Mouse (Mus musculus): Measurements from ENCODE around the gene Dnaja3. TPM values are rescaled to one million over a fixed set of nuclear protein-coding genes. Genes with fewer than 3 reads are reported as not detected.

The Dnaja3 gene
- polyA plus RNA-seq, 1 experiment, result 69.5 TPM

DNA sequence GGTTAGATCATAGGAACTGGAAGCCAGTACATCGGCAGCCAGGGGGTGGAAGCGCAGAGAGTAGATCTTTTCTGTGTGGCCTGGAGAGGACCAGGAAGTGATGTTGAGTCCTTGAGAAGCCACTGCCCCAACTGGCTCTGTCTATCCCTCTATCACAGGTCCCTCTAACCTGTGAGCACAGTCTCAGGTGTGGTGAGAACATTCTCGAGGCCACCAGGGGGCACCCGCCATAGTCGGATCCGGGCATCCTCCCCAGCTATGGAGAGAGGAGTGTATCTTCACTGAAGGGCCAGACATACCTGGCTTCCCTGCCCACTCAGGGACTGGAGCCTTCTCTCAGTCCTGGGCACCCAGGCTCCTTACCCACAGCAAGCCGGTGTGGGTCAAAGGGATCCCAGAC lies 7.7 kb upstream of the Dnaja3 start:
- H3K36me3 ChIP-seq (ENCODE audit: control insufficient read depth, insufficient read depth), result peaks cover 4% of the 10 kb centered on the region
- no peak for TF ChIP-seq POLR2A (IDR thresholded peaks at IDR 0.05; ENCODE audit: insufficient read length, low read depth)
- TF ChIP-seq POLR2AphosphoS2 (IDR thresholded peaks at IDR 0.05; ENCODE audit: insufficient read length, low read depth), result no peak
- TF ChIP-seq CEBPB (IDR thresholded peaks at IDR 0.05; ENCODE audit: insufficient read depth, poor library complexity, severe bottlenecking), result no peak
- TF ChIP-seq REST (IDR thresholded peaks at IDR 0.05; ENCODE audit: insufficient read depth, insufficient read length), result no peak
- no peak for TF ChIP-seq USF1 (IDR thresholded peaks at IDR 0.05; ENCODE audit: low read depth)
- no peak for TF ChIP-seq MAX (IDR thresholded peaks at IDR 0.05; ENCODE audit: low read depth)
- TF ChIP-seq TCF12 (IDR thresholded peaks at IDR 0.05; ENCODE audit: insufficient read depth, poor library complexity, severe bottlenecking), result no peak
- no peak for TF ChIP-seq SRF (IDR thresholded peaks at IDR 0.05; ENCODE audit: control insufficient read depth, insufficient read length, low read depth)
- no peak for TF ChIP-seq MYOD1 (IDR thresholded peaks at IDR 0.05; ENCODE audit: control insufficient read depth in 1 of 3, insufficient read length in 2 of 3, low read depth in 2 of 3)
- no peak for TF ChIP-seq MYOG (IDR thresholded peaks at IDR 0.05; ENCODE audit: control insufficient read depth in 1 of 3, insufficient read depth in 1 of 3, insufficient read length in 2 of 3, low read depth in 2 of 3)
- TF ChIP-seq E2F4 (IDR thresholded peaks at IDR 0.05; ENCODE audit: insufficient read depth), result no peak
- TF ChIP-seq TCF3 (IDR thresholded peaks at IDR 0.05; ENCODE audit: insufficient read length, low read depth), result no peak
- no peaks in the 10 kb centered on the region for H3K27me3 ChIP-seq (ENCODE audit: control insufficient read depth, insufficient read depth, insufficient read length)
- no peaks in the 10 kb centered on the region for H3K79me2 ChIP-seq (ENCODE audit: control insufficient read depth, insufficient read depth)
- H3K4me3 ChIP-seq, result no peak overlapping the region
- no peak overlapping the region for H3K4me2 ChIP-seq (ENCODE audit: low read depth)
- H3ac ChIP-seq (ENCODE audit: control insufficient read depth, insufficient read length), result no peak overlapping the region

GRCm38 (mm10) chr16:4633661-4634060 lies 6.1 kb upstream of the Dnaja3 start:
- peaks cover 4% of the 10 kb centered on the region for H3K36me3 ChIP-seq (ENCODE audit: control insufficient read depth, insufficient read depth)
- no peak overlapping the region for H3K4me3 ChIP-seq
- H3ac ChIP-seq (ENCODE audit: control insufficient read depth, insufficient read length), result no peak overlapping the region
- H3K4me2 ChIP-seq (ENCODE audit: low read depth), result no peak overlapping the region
- H3K27me3 ChIP-seq (ENCODE audit: control insufficient read depth, insufficient read depth, insufficient read length), result no peaks in the 10 kb centered on the region
- TF ChIP-seq REST (IDR thresholded peaks at IDR 0.05; ENCODE audit: insufficient read depth, insufficient read length) (no peak), CEBPB (IDR thresholded peaks at IDR 0.05; ENCODE audit: insufficient read depth, poor library complexity, severe bottlenecking) (no peak), POLR2A (IDR thresholded peaks at IDR 0.05; ENCODE audit: insufficient read length, low read depth) (no peak), MYOG (IDR thresholded peaks at IDR 0.05; ENCODE audit: control insufficient read depth in 1 of 3, insufficient read depth in 1 of 3, insufficient read length in 2 of 3, low read depth in 2 of 3) (no peak), MAX (IDR thresholded peaks at IDR 0.05; ENCODE audit: low read depth) (no peak), E2F4 (IDR thresholded peaks at IDR 0.05; ENCODE audit: insufficient read depth) (no peak), USF1 (IDR thresholded peaks at IDR 0.05; ENCODE audit: low read depth) (no peak), MYOD1 (IDR thresholded peaks at IDR 0.05; ENCODE audit: control insufficient read depth in 1 of 3, insufficient read length in 2 of 3, low read depth in 2 of 3) (no peak), TCF12 (IDR thresholded peaks at IDR 0.05; ENCODE audit: insufficient read depth, poor library complexity, severe bottlenecking) (no peak), POLR2AphosphoS2 (IDR thresholded peaks at IDR 0.05; ENCODE audit: insufficient read length, low read depth) (no peak), TCF3 (IDR thresholded peaks at IDR 0.05; ENCODE audit: insufficient read length, low read depth) (no peak), SRF (IDR thresholded peaks at IDR 0.05; ENCODE audit: control insufficient read depth, insufficient read length, low read depth) (no peak)
- H3K79me2 ChIP-seq (ENCODE audit: control insufficient read depth, insufficient read depth), result no peaks in the 10 kb centered on the region

DNA sequence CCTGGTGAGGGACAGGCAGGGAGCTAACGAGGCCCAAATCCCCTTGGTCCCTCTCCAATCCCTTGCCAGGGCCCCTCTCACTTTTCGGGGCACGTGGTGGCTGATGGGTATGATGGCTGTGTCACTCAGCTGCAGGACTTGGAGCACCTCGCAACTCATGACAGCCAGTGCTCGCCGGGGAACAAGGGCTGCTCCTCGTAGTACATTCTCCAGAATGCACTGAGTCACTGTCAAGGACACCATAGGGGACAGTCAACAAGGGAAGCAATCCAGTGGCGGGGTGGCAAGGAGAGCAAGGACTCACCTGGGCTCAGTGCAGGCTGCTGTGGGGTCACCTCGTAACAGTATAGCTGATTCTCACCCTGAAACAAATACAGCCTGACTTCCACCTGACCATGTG lies 5.1 kb upstream of the Dnaja3 start:
- no peak for TF ChIP-seq USF1 (IDR thresholded peaks at IDR 0.05; ENCODE audit: low read depth)
- TF ChIP-seq REST (IDR thresholded peaks at IDR 0.05; ENCODE audit: insufficient read depth, insufficient read length), result no peak
- no peak for TF ChIP-seq MYOD1 (IDR thresholded peaks at IDR 0.05; ENCODE audit: control insufficient read depth in 1 of 3, insufficient read length in 2 of 3, low read depth in 2 of 3)
- TF ChIP-seq MAX (IDR thresholded peaks at IDR 0.05; ENCODE audit: low read depth), result no peak
- no peak for TF ChIP-seq SRF (IDR thresholded peaks at IDR 0.05; ENCODE audit: control insufficient read depth, insufficient read length, low read depth)
- TF ChIP-seq POLR2AphosphoS2 (IDR thresholded peaks at IDR 0.05; ENCODE audit: insufficient read length, low read depth), result no peak
- no peak for TF ChIP-seq TCF3 (IDR thresholded peaks at IDR 0.05; ENCODE audit: insufficient read length, low read depth)
- TF ChIP-seq CEBPB (IDR thresholded peaks at IDR 0.05; ENCODE audit: insufficient read depth, poor library complexity, severe bottlenecking), result no peak
- Histone ChIP-seq H3K27me3 (ENCODE audit: control insufficient read depth, insufficient read depth, insufficient read length) (no peaks in the 10 kb centered on the region), H3K4me3 (no peak overlapping the region)

DNA sequence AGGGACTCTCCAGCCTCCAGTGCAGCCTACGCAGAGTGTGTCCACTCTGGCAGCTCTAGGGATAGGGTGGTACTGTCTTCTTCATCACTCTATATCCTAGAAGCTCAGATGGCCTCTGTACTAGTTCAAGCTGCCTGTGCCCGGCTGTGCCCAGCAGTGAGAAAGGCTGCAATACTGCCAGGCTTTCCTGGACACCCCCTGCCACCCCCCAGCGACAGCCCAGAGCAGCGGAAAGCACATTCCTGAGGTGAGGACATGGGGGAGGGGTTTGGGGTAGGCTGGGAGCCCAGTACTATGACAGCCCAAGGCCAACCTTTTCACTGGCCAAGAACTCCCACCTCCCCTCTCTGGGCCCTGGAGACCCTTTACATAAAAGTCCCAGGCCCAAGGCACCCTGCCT lies 4.0 kb upstream of the Dnaja3 start:
- H3K4me2 ChIP-seq (ENCODE audit: low read depth), result no peak overlapping the region
- peaks cover 8% of the 10 kb centered on the region for H3K79me2 ChIP-seq (ENCODE audit: control insufficient read depth, insufficient read depth)
- no peak overlapping the region for H3ac ChIP-seq (ENCODE audit: control insufficient read depth, insufficient read length)
- TF ChIP-seq MAX (IDR thresholded peaks at IDR 0.05; ENCODE audit: low read depth), result no peak
- TF ChIP-seq POLR2AphosphoS2 (IDR thresholded peaks at IDR 0.05; ENCODE audit: insufficient read length, low read depth), result no peak
- TF ChIP-seq MYOG (IDR thresholded peaks at IDR 0.05; ENCODE audit: control insufficient read depth in 1 of 3, insufficient read depth in 1 of 3, insufficient read length in 2 of 3, low read depth in 2 of 3), result no peak
- no peak for TF ChIP-seq E2F4 (IDR thresholded peaks at IDR 0.05; ENCODE audit: insufficient read depth)
- TF ChIP-seq TCF12 (IDR thresholded peaks at IDR 0.05; ENCODE audit: insufficient read depth, poor library complexity, severe bottlenecking), result no peak
- TF ChIP-seq POLR2A (IDR thresholded peaks at IDR 0.05; ENCODE audit: insufficient read length, low read depth), result no peak
- TF ChIP-seq REST (IDR thresholded peaks at IDR 0.05; ENCODE audit: insufficient read depth, insufficient read length), result no peak
- no peak for TF ChIP-seq CEBPB (IDR thresholded peaks at IDR 0.05; ENCODE audit: insufficient read depth, poor library complexity, severe bottlenecking)
- no peak for TF ChIP-seq TCF3 (IDR thresholded peaks at IDR 0.05; ENCODE audit: insufficient read length, low read depth)
- no peak for TF ChIP-seq SRF (IDR thresholded peaks at IDR 0.05; ENCODE audit: control insufficient read depth, insufficient read length, low read depth)
- no peak for TF ChIP-seq MYOD1 (IDR thresholded peaks at IDR 0.05; ENCODE audit: control insufficient read depth in 1 of 3, insufficient read length in 2 of 3, low read depth in 2 of 3)
- peaks cover 4% of the 10 kb centered on the region for H3K36me3 ChIP-seq (ENCODE audit: control insufficient read depth, insufficient read depth)
- no peaks in the 10 kb centered on the region for H3K27me3 ChIP-seq (ENCODE audit: control insufficient read depth, insufficient read depth, insufficient read length)
- H3K4me3 ChIP-seq, result no peak overlapping the region

More for the DNA sequence above, 5.1 kb upstream of the Dnaja3 start:
- no peak overlapping the region for H3K4me2 ChIP-seq (ENCODE audit: low read depth)
- no peak overlapping the region for H3ac ChIP-seq (ENCODE audit: control insufficient read depth, insufficient read length)
- peaks cover 4% of the 10 kb centered on the region for H3K36me3 ChIP-seq (ENCODE audit: control insufficient read depth, insufficient read depth)
- no peaks in the 10 kb centered on the region for H3K79me2 ChIP-seq (ENCODE audit: control insufficient read depth, insufficient read depth)
